Mouse (Mus musculus) G1E (cell line): ENCODE measurements at regions not wholly inside any gene's neighbourhood (a gene's known extent, or its start where the extent isn't known, plus 50 kb on each side); places are given as distances from the start of the nearest gene placed in this dataset.

ENCODE experiments used
- ATAC-seq: 2 replicates; pipeline ENCODE4 v1.8.0; 2016; ENCODE audit warnings: mild to moderate bottlenecking; ENCODE audit not compliant: insufficient number of reproducible peaks, poor library complexity, low FRiP score, severe bottlenecking; ENCODE audit errors: extremely low read depth
- DNase-seq: peaks from one replicate; pipeline ENCODE4 v3.0.0; 2012; ENCODE audit warnings: low spot score
- H3K27me3 ChIP-seq: 2 replicates; pipeline ENCODE4 v1.6.1; 2012; ENCODE audit warnings: mild to moderate bottlenecking, low read length, inconsistent platforms; ENCODE audit not compliant: insufficient read depth
- H3K36me3 ChIP-seq: replicated peaks from 2 replicates; pipeline ENCODE3; 2012; ENCODE audit warnings: mild to moderate bottlenecking, inconsistent platforms
- H3K4me1 ChIP-seq: 2 replicates; pipeline ENCODE4 v1.6.1; 2012; ENCODE audit warnings: low read depth, low read length, inconsistent platforms, mixed read lengths; ENCODE audit not compliant: insufficient read depth
- H3K4me3 ChIP-seq: 2 replicates; pipeline ENCODE4 v1.5.1; 2012; ENCODE audit warnings: low read depth, mild to moderate bottlenecking, inconsistent platforms, low read length, moderate library complexity, mixed read lengths
- H3K9me3 ChIP-seq: replicated peaks from 2 replicates; pipeline ENCODE4 v1.6.1; 2012; ENCODE audit warnings: inconsistent platforms
- CTCF ChIP-seq: IDR thresholded peaks from 2 replicates; pipeline ENCODE4 v1.5.1; 2012; ENCODE audit warnings: low read depth, low read length, inconsistent platforms, mixed read lengths
- GATA1 ChIP-seq: IDR thresholded peaks from 2 replicates; pipeline ENCODE4 v1.6.1; 2012; ENCODE audit warnings: borderline replicate concordance, low read length, inconsistent platforms, mixed read lengths
- GATA2 ChIP-seq: IDR thresholded peaks from 2 replicates; pipeline ENCODE4 v1.6.1; 2012; ENCODE audit warnings: low read depth, low read length, inconsistent platforms, borderline replicate concordance
- POLR2AphosphoS5 ChIP-seq: IDR thresholded peaks from 2 replicates; pipeline ENCODE4 v1.6.1; 2012; ENCODE audit warnings: low read depth, low read length, inconsistent platforms; ENCODE audit not compliant: insufficient replicate concordance
- TAL1 ChIP-seq: conservative IDR thresholded peaks from 2 replicates; pipeline ENCODE4 v1.6.1; 2012; ENCODE audit warnings: low read depth, low read length, inconsistent platforms, mixed read lengths

DNA sequence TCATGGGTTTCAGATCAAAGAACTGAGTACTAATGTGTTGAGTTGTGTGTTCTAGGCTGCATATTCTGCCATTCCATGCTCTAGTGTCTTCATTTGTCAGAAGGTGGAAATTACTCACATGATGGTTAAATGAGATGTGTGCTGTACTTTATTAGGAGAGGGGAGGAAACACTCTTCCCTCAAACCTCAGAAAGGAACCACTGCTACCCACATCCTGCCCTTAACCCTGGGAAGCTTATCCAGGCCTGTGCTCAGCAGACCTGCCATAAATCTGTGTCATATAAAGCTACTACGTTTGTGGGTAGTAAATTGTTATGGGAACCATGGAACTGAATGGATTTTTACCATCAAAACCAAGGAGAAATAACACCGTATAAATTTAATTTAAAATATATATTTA lies 166.7 kb upstream of the Bmp2 start:
- no peak for ATAC-seq
- H3K27me3 ChIP-seq = no peaks in the 10 kb centered on the region
- TF ChIP-seq TAL1 (no peak), GATA1 (no peak), POLR2AphosphoS5 (no peak), GATA2 (no peak), CTCF (no peak)

DNA sequence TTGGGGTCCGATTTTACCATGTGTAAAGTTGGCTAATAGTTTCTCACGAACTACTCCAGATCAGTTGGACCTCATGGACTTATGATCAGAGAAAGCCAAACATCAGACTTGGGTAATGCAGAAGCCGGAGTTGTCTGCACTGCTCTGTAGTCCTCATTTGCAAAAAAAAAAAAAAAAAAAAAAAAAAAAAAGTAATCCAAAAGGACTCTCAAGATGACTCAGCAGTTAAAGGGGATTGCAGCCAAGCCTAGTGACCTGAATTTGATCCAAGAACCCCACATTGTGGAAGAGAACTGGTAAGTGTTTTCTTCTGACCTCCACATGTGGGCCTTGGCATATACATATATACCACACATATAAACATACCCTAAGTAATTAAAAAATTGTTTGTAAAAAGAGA lies 164.6 kb upstream of the Bmp2 start:
- Histone ChIP-seq H3K36me3 (no peaks in the 10 kb centered on the region), H3K4me3 (no peak overlapping the region), H3K4me1 (no peaks in the 10 kb centered on the region), H3K9me3 (peaks cover 8% of the 10 kb centered on the region), H3K27me3 (no peaks in the 10 kb centered on the region)
- TF ChIP-seq GATA2 = no peak
- TF ChIP-seq GATA1 = no peak
- TF ChIP-seq CTCF = no peak
- no peak for TF ChIP-seq TAL1
- no peak for TF ChIP-seq POLR2AphosphoS5
- ATAC-seq (no peak), DNase-seq (no peak)

More for the DNA sequence above, 166.7 kb upstream of the Bmp2 start:
- H3K4me1 ChIP-seq = no peaks in the 10 kb centered on the region
- H3K9me3 ChIP-seq = peaks cover 18% of the 10 kb centered on the region
- no peaks in the 10 kb centered on the region for H3K36me3 ChIP-seq
- DNase-seq = no peak
- H3K4me3 ChIP-seq = no peak overlapping the region

DNA sequence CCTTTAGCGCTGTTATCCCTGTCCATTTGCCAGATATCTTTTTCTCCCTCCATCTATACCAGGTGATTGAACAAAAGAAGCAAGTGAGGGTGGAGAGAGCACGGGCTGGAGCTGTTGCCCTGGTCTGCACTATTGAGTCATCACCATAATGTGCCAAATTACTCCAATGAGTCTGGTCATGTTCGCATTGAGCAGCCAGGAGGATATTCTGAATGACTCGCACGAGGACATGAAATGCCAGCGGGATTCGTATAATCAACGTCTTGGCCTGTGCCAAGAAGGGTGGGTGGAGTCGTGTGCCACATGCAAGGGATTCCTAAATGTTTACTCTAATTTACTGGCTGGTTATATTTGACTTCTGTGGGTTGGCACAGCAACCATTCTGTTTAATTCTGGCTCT lies 159.7 kb upstream of the Bmp2 start:
- H3K4me3 ChIP-seq = no peak overlapping the region
- H3K27me3 ChIP-seq = no peaks in the 10 kb centered on the region
- ATAC-seq (no peak), DNase-seq (no peak)
- H3K36me3 ChIP-seq = no peaks in the 10 kb centered on the region
- TF ChIP-seq GATA1 (no peak), GATA2 (no peak), CTCF (no peak), TAL1 (no peak), POLR2AphosphoS5 (no peak)
- H3K4me1 ChIP-seq = no peaks in the 10 kb centered on the region
- peaks cover 22% of the 10 kb centered on the region for H3K9me3 ChIP-seq

DNA sequence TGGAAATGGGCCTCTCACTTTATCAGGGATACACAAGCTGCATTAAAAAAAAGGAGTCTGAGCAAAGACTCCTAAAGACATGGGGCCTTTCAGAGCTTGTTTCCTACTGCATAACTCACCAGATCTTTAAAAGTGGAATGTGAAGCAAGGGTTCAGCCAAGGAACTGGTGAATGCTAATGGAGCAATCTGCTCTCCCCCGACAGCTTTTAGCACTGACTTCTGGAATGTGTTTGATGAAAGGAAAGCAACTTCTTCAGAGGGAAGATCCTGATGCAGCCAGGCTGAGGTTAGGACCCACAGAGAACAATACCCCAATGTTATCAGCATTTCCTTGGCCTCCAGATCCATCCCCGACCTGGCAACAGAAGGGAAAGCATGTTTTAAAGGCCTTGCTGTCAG lies 154.4 kb upstream of the Bmp2 start:
- ATAC-seq (no peak; the same call in 1 of the 2 replicates), DNase-seq (no peak)
- TF ChIP-seq POLR2AphosphoS5 (no peak), TAL1 (no peak), GATA1 (no peak), GATA2 (no peak), CTCF (no peak)
- Histone ChIP-seq H3K36me3 (no peaks in the 10 kb centered on the region), H3K27me3 (no peaks in the 10 kb centered on the region), H3K4me1 (no peaks in the 10 kb centered on the region), H3K9me3 (peaks cover 30% of the 10 kb centered on the region), H3K4me3 (no peak overlapping the region)

DNA sequence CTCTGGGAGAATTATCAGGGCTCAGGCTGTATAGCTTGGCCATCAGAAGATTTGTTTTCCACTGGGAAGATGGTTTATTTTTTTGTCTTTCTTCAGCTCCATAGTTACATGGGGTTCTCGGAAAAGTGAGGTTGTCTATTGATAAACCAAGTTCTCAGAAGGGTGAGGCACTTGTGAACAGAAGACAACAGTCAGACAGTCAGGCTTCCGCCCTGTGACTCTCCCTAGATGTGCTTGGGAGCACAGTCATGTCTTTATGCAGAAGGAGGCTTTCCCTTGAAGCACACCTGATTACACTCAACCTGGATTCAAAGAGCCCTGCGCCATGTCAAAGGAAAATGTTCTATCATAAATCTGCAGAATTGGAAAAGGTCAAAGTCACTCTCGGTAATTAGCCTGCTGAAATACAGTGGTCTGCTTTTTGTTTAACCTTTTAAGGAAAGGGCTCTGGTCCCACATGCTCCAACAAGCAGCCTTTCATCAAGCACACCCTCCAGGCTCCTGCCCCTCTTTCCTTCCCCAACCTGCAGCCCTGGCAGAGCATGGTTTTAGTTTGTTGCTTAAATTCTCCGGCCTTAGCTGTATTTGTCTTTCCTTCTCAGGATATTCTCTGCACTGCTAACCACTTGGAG lies 152.8 kb upstream of the Bmp2 start:
- ATAC-seq = no peak
- no peaks in the 10 kb centered on the region for H3K4me1 ChIP-seq
- H3K4me3 ChIP-seq = no peak overlapping the region
- peaks cover 35% of the 10 kb centered on the region for H3K9me3 ChIP-seq
- no peaks in the 10 kb centered on the region for H3K27me3 ChIP-seq
- no peak for DNase-seq
- no peak for TF ChIP-seq POLR2AphosphoS5
- TF ChIP-seq CTCF = no peak
- no peak for TF ChIP-seq GATA1
- TF ChIP-seq GATA2 = no peak
- no peak for TF ChIP-seq TAL1
- H3K36me3 ChIP-seq = no peaks in the 10 kb centered on the region

DNA sequence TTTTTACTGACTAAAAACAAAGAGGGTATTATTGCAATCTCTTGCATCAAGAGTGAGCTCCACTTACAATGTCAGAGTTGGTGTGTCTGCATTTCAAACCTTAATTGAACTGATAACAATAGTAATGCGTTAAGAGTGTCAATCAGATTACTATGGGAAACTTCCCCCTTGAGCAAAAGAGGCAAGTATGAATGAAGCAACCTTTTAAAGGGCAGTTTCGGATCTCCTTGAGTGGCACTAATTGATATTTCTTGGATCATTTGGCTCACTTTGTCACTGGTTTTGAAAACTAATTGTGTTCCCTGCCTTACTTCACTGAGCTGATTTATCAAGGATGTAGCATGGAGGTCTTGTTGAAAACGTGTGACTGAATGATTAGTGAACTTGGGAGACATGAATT lies 151.0 kb upstream of the Bmp2 start:
- H3K36me3 ChIP-seq = no peaks in the 10 kb centered on the region
- ATAC-seq (no peak), DNase-seq (no peak)
- TF ChIP-seq TAL1 (no peak), GATA2 (no peak), POLR2AphosphoS5 (no peak), GATA1 (no peak), CTCF (no peak)
- H3K4me3 ChIP-seq = no peak overlapping the region
- H3K27me3 ChIP-seq = no peaks in the 10 kb centered on the region
- peaks cover 30% of the 10 kb centered on the region for H3K9me3 ChIP-seq
- no peaks in the 10 kb centered on the region for H3K4me1 ChIP-seq
